Mouse (Mus musculus) olfactory bulb, adult 2 months (tissue): ENCODE results near the gene Ppm1d. TPM values are rescaled to one million over a fixed set of nuclear protein-coding genes. Genes with fewer than 3 reads are reported as not detected.
A peak's percentile ranks its signal among the peaks of the same experiment; 100 is the strongest.

Experiments
- H3K27ac ChIP-seq: fragments of 200-500 bp; 2 replicates; pipeline ENCODE4 v1.5.1; 2012; ENCODE audit warnings: low read depth, low read length; ENCODE audit not compliant: insufficient read depth
- H3K4me1 ChIP-seq: fragments of 200-500 bp; 2 replicates; pipeline ENCODE4 v1.6.1; 2012; ENCODE audit warnings: low read length; ENCODE audit not compliant: control insufficient read depth, insufficient read depth
- H3K4me3 ChIP-seq: fragments of 200-500 bp; 2 replicates; pipeline ENCODE4 v1.5.1; 2012; ENCODE audit warnings: mild to moderate bottlenecking, low read depth, low read length, moderate library complexity; ENCODE audit not compliant: insufficient read depth
- CTCF ChIP-seq: fragments of 200-500 bp; IDR thresholded peaks from 2 replicates; pipeline ENCODE4 v1.5.1; 2012; ENCODE audit warnings: low read depth, mild to moderate bottlenecking, low read length, moderate library complexity; ENCODE audit not compliant: insufficient read depth
- POLR2A ChIP-seq: fragments of 200-500 bp; IDR thresholded peaks from 2 replicates; pipeline ENCODE4 v1.6.1; 2012; ENCODE audit warnings: mild to moderate bottlenecking, low read depth, low read length, moderate library complexity; ENCODE audit not compliant: insufficient read depth
- WGBS: fragments of 180-500 bp; shearing (Covaris S2); methylation state at CpG from one replicate; pipeline ENCODE4 v1.1.7; 2018; 5-methylcytosine and 5-hydroxymethylcytosine counted together
- polyA plus RNA-seq: library from polyadenylated mRNA; stranded (reverse); fragments of >200 nt; gene quantifications from 2 replicates; pipeline ENCODE4 v1.2.4, GENCODE M21; 2012; ENCODE audit warnings: low replicate concordance; ENCODE audit not compliant: missing spikeins, insufficient read depth, insufficient read length

The Ppm1d gene
- polyA plus RNA-seq, 1 experiment = not detected

DNA sequence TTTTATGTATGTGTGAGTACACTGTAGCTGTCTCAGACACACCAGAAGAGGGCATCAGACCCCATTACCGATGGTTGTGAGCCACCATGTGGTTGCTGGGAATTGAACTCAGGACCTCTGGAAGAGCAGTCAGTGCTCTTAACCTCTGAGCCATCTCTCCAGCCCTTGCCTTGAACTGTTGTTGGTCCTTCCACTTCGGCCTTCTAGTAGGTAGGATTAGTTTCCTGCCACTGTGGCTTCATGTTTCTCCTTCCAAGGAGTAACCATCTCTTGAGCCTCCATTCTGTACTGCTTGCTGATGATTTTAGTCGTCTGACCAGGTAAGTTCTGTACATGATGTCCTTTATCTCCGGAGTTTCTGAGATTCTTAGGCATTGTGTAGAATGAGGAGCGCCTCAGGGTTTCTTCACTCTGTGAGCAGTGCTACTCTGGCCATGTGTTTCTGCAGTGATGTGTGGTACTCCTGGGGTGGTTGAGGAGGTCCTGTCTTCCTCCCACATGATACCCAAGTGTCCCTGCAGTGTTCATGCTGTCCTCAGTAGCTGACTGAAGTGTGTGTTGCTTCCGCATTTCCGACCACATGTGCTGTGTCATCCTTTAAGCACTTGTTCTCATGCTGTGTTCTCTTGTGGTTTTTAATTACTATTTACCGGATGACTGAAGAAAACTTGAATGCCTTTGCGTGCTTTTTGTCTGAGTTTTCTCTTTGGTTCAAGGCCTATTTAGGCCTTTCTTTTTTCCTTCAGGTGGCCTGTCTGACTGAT lies 12.7 kb downstream of the Ppm1d start:
- no peak overlapping the region for H3K4me3 ChIP-seq
- peaks cover 1% of the 10 kb centered on the region; the same call in 1 of the 2 replicates for H3K4me1 ChIP-seq
- TF ChIP-seq CTCF (no peak), POLR2A (no peak)
- 48% methylated on average over 9 of the region's 9 CpGs for WGBS
- H3K27ac ChIP-seq = no peak overlapping the region

DNA sequence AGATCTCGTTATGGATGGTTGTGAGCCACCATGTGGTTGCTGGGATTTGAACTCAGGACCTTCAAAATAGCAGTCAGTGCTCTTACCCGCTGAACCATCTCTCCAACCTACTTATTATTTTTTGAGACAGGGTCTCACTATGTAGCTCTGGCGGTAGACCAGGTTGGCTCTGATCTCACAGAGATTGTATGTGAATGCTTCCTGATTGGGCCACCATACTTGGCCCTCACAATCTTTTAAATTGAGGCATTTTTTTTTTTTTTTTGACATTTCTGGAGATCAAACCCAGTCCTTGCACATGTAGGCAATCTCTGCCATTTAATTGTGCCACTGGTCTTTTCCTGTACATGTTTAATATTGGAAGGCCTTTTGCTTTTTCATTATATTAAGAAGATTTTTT lies 17.7 kb downstream of the Ppm1d start:
- no peak overlapping the region for H3K27ac ChIP-seq
- H3K4me1 ChIP-seq = peaks cover 3% of the 10 kb centered on the region
- no peak for TF ChIP-seq CTCF
- TF ChIP-seq POLR2A = no peak
- no peak overlapping the region for H3K4me3 ChIP-seq
- 88% methylated on average over 3 of the region's 3 CpGs for WGBS

DNA sequence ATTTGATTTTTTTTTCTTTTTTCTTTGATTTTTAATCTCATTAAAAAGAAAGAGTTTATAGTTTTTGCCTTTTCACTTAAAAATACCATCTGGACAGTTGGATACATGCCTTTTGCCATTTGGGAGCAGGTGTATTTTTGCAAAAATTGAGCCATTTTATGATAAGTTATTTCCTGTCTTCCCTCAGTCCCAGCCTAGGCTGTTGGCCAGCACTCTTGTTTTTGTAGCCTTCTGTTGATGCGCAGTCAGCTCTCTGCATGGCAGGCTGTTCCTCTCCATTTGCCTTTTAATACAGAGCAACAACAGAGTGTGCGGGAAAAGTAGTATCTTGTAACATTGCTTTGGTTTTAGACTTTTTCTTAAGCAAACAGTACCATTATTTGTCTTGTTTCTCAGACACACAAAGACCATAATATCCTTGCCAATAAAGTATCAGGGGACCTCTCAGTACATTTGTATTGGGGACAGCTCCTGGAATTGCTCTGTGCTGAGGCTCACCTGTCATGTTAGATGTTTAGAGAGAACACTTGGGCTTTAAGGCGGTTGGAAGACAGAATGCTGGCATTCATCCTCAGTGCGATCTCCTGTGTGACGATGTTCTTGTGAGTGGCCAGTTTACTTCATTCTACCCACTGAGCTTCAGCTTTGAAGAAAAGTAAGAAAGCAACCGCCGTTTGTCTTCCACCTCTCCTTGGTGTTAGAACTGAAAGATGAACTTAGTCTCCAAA lies 18.3 kb downstream of the Ppm1d start:
- Histone ChIP-seq H3K4me3 (no peak overlapping the region), H3K27ac (no peak overlapping the region), H3K4me1 (peaks cover 3% of the 10 kb centered on the region)
- no peak for TF ChIP-seq POLR2A
- no peak for TF ChIP-seq CTCF
- WGBS = 72% methylated on average over 7 of the region's 7 CpGs

DNA sequence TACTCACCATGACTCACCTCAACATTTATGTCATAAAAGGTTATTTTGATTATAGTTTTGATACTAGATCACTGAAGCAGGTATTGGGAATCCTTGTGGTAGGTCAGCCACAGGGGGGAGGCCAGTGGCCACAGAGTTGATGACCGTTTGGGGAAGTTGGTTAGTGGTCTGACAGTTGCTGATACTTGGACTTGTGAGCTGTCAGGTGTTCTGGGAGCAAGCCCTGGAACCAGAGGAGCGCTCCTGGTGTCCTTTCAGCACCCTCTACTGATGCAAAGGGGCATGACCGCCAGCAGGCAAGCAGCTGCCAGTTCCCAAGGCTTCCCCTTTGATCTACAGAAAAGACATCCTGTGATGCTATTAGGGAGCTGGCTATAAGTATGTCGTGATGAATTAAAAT lies 23.7 kb downstream of the Ppm1d start:
- Histone ChIP-seq H3K4me3 (no peak overlapping the region), H3K4me1 (peaks cover 3% of the 10 kb centered on the region), H3K27ac (no peak overlapping the region)
- TF ChIP-seq POLR2A (no peak), CTCF (no peak)
- 47% methylated on average over 4 of the region's 4 CpGs for WGBS

GRCm38 (mm10) chr11:85339173-85339831 lies 28.3 kb downstream of the Ppm1d start:
- TF ChIP-seq CTCF (no peak), POLR2A (no peak)
- no peak overlapping the region for H3K27ac ChIP-seq
- no peak overlapping the region for H3K4me3 ChIP-seq
- H3K4me1 ChIP-seq = no peaks in the 10 kb centered on the region
- WGBS = 86% methylated on average over 6 of the region's 6 CpGs

DNA sequence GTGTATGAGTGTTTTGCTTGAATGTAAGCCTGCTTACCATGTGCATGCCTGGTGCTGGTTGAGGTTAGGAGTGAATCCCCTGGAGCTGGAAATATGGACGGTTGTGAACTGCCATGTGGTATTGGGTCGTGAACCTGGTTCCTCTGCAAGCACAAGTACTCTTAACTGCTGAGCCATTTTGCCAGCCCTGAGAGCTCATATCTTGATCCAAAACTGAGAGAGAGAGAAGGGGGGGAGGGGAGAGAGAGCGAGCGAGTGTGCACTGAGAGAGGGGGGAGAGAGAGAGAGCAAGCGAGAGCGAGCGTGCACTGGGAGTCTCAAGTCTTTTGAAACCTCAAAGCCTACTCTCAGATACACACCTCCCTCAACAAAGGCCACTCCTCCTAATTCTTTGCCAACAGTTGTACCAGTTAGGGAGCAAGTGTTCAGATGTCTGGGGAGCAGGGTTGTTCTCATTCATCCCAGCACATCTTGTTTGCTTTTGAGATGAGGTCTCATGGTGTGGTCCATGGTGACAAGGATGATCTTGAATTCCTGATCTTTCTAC lies 29.1 kb downstream of the Ppm1d start:
- Histone ChIP-seq H3K4me3 (no peak overlapping the region), H3K27ac (no peak overlapping the region), H3K4me1 (no peaks in the 10 kb centered on the region)
- WGBS = 89% methylated on average over 7 of the region's 7 CpGs
- no peak for TF ChIP-seq POLR2A
- no peak for TF ChIP-seq CTCF

- H3K27ac ChIP-seq = peak within 1 kb of the TSS; percentile 54
- peak within 1 kb of the TSS; percentile 76 for H3K4me3 ChIP-seq
- under 1% methylated on average over 47 of the region's 47 CpGs for WGBS
- H3K4me1 ChIP-seq = no peaks in the 10 kb centered on the region
- TF ChIP-seq POLR2A (peak; percentile 97), CTCF (no peak)
These were observed 41.7 kb downstream of the Ppm1d start, which contains the start of gene Bcas3 for GRCm38 (mm10) chr11:85352539-85353380. Gene Bcas3 (plus strand): TSS chr11:85353167.

DNA sequence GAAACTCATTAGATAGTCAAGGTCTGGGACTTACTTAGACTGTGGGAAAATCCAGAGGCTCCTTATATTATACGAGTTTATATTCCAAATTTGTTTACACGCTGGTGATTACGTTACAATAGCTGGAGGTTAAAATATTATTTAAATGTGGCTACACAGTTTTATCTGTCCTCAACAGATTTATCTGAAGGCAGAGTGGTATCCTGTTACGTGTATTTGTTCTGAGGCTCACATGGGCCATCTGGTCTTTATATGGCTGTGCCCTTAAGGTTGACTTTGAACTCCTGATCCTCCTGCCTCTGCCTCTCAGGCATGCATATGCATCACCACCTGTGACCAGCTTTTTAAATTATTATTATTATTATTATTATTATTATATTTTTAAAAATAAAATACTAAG lies 42.8 kb downstream of the Ppm1d start:
- no peaks in the 10 kb centered on the region for H3K4me1 ChIP-seq
- TF ChIP-seq CTCF = no peak
- no peak for TF ChIP-seq POLR2A

More for the DNA sequence above, 42.8 kb downstream of the Ppm1d start:
- H3K4me3 ChIP-seq = no peak overlapping the region
- WGBS = 65% methylated on average over 4 of the region's 4 CpGs
- no peak overlapping the region for H3K27ac ChIP-seq
